Mouse (Mus musculus): ENCODE data around the gene Nfatc2ip. TPM values are rescaled to one million over a fixed set of nuclear protein-coding genes. Genes with fewer than 3 reads are reported as not detected.

Gene Nfatc2ip
- polyA plus RNA-seq, 1 experiment from 2014 or later = 1.9 TPM

DNA sequence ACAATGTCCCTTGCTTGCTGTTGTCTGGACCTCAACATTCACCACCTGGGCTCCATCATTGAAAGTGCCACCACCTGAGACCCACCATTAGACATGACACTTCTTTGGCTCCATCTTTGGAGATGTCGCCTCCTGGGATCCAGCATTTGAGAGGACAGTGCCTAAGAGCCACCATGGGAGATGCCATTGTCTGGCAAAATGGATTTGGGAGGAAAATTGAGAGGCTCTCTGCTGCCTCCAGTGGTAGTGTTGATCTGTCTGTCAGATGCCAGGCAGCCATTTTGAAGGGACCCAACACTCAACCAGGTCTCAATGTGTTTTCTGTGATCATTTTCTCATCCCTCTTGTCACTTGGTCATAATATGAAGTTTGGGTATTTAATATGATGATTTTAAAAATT, 61.0 kb downstream of the Nfatc2ip start:
- 83% methylated on average over 1 of the region's 1 CpGs for WGBS
- Histone ChIP-seq H3K9me3 (ENCODE audit: low read length) (no peaks in the 10 kb centered on the region), H3K9ac (replicated peaks; ENCODE audit: low read length) (no peak overlapping the region), H3K27ac (ENCODE audit: low read length) (no peak overlapping the region), H3K4me3 (ENCODE audit: low read length) (no peak overlapping the region), H3K27me3 (ENCODE audit: insufficient read depth, low read length) (no peaks in the 10 kb centered on the region), H3K4me1 (ENCODE audit: insufficient read depth, low read length) (no peaks in the 10 kb centered on the region), H3K36me3 (ENCODE audit: insufficient read depth, low read length) (no peaks in the 10 kb centered on the region), H3K4me2 (replicated peaks; ENCODE audit: low read depth, low read length) (no peak overlapping the region)
- ATAC-seq (ENCODE audit: low FRiP score, low TSS enrichment) = no peak

Small RNA genes lying within 50 kb of the gene (microRNA-seq; reads per million reads assigned to microRNA genes)
- not detected for gene Mir7058

Other genes with a start within 250 kb of the Nfatc2ip start
- gene Xpo6, start 196.2 kb downstream of the Nfatc2ip start, polyA plus RNA-seq (2015; fragmentation: Nextera tagmentation; extraction: Ambion mirVana) = 48.3 and 54.3 TPM in 2 replicates
- gene Sbk1, start 124.1 kb downstream of the Nfatc2ip start, polyA plus RNA-seq (2015; fragmentation: Nextera tagmentation; extraction: Ambion mirVana) = 25.9 and 29.7 TPM in 2 replicates
- 1.7 and 2.4 TPM in 2 replicates for gene Lat, start 27.2 kb downstream of the Nfatc2ip start, polyA plus RNA-seq (2015; fragmentation: Nextera tagmentation; extraction: Ambion mirVana)
- gene Spns1, start 19.3 kb downstream of the Nfatc2ip start, polyA plus RNA-seq (2015; fragmentation: Nextera tagmentation; extraction: Ambion mirVana) = 78.0 and 78.9 TPM in 2 replicates
- 0.09 TPM in 1 of 2 replicates, not detected in the other for gene Cd19, start 18.2 kb upstream of the Nfatc2ip start, polyA plus RNA-seq (2015; fragmentation: Nextera tagmentation; extraction: Ambion mirVana)
- gene Rabep2, start 32.0 kb upstream of the Nfatc2ip start, polyA plus RNA-seq (2015; fragmentation: Nextera tagmentation; extraction: Ambion mirVana) = 36.2 and 39.0 TPM in 2 replicates
- gene Atp2a1, start 66.4 kb upstream of the Nfatc2ip start, polyA plus RNA-seq (2015; fragmentation: Nextera tagmentation; extraction: Ambion mirVana) = 7.1 and 7.8 TPM in 2 replicates
- gene Sh2b1, start 78.7 kb upstream of the Nfatc2ip start, polyA plus RNA-seq (2015; fragmentation: Nextera tagmentation; extraction: Ambion mirVana) = 62.5 and 66.5 TPM in 2 replicates
- gene Tufm, start 90.6 kb upstream of the Nfatc2ip start, polyA plus RNA-seq (2015; fragmentation: Nextera tagmentation; extraction: Ambion mirVana) = 177 and 196 TPM in 2 replicates
- 41.5 and 47.9 TPM in 2 replicates for gene Atxn2l, start 106.7 kb upstream of the Nfatc2ip start, polyA plus RNA-seq (2015; fragmentation: Nextera tagmentation; extraction: Ambion mirVana)
- gene Eif3c, start 169.7 kb upstream of the Nfatc2ip start, polyA plus RNA-seq (2015; fragmentation: Nextera tagmentation; extraction: Ambion mirVana) = 200 and 219 TPM in 2 replicates
- 0.96 and 1.1 TPM in 2 replicates for gene Apobr, start 188.2 kb upstream of the Nfatc2ip start, polyA plus RNA-seq (2015; fragmentation: Nextera tagmentation; extraction: Ambion mirVana)
- gene Cln3, start 189.1 kb upstream of the Nfatc2ip start, polyA plus RNA-seq (2015; fragmentation: Nextera tagmentation; extraction: Ambion mirVana) = 39.3 and 41.3 TPM in 2 replicates
- not detected in 2 replicates for gene Il27, start 198.2 kb upstream of the Nfatc2ip start, polyA plus RNA-seq (2015; fragmentation: Nextera tagmentation; extraction: Ambion mirVana)
- 6.8 and 9.5 TPM in 2 replicates for gene Nupr1, start 234.1 kb upstream of the Nfatc2ip start, polyA plus RNA-seq (2015; fragmentation: Nextera tagmentation; extraction: Ambion mirVana)